Mouse (Mus musculus): ENCODE data around the gene Tas2r105. TPM values are rescaled to one million over a fixed set of nuclear protein-coding genes. Genes with fewer than 3 reads are reported as not detected.

Gene Tas2r105
- polyA plus RNA-seq (2012; rRNA removed) = not detected in 2 replicates

GRCm38 (mm10) chr6:131687395-131687794 is at the start of gene Tas2r105:
Tas2r105 (minus strand) TSS chr6:131687495.

GRCm38 (mm10) chr6:131689963-131690362 is 2.7 kb upstream of the Tas2r105 start, which contains the start of gene Tas2r114:
Tas2r114 (minus strand) TSS chr6:131690063.

DNA sequence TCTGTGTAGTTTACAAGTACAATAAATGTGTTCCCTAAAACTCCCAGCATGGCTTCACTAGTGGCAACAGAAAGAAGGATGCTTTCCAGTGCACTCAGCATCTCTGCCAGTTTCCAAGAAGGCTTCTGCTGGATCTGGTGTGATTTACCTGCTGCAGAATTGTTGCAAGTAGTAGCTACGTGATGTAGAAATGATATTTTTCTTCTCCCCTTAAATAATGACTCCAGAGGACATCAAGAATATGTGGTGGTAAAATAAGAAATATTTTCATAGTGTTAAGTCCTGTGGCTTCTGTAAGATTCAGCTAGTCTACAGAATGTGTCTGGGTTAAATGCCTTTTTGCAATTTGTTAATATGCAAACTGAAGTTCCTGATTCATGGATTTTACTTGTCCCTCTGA is 1.7 kb downstream of the Tas2r105 start, which contains the start of gene Tas2r104:
Gene Tas2r104 (minus strand): TSS at position 101 of the 400 bp plus-strand sequence.

GRCm38 (mm10) chr6:131678786-131679185 is 8.5 kb downstream of the Tas2r105 start, which contains the start of gene Tas2r106:
Tas2r106 (minus strand) TSS chr6:131678886.

DNA sequence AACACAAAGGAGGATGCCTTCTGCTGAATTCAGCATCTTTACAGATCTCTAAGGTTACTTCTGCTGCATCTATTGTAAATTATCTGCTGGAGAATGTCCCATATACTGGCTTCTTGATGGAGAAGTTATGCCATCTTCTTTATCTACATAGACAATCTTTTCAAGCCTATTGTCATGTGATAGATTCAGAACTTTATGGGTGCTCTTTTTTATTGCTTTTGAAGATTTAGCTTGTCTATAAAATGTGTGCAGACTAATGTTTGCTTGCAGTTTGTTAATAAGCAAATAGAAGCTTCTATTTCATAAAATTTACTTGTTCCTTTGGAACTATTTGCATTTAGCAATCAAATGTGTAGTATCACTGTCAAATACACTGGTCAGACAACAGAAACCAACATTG is 27.2 kb downstream of the Tas2r105 start, which contains the start of gene Tas2r107:
Gene Tas2r107 (minus strand): TSS at position 101 of the 400 bp plus-strand sequence.

Other genes with a start within 250 kb of the Tas2r105 start
- not detected in 2 replicates for gene 5430401F13Rik, start 201.1 kb downstream of the Tas2r105 start, polyA plus RNA-seq (2012; rRNA removed)
- gene Gm6619, start 201.1 kb downstream of the Tas2r105 start, polyA plus RNA-seq (2012; rRNA removed) = not detected in 2 replicates
- not detected in 2 replicates for gene Tas2r130, start 56.6 kb downstream of the Tas2r105 start, polyA plus RNA-seq (2012; rRNA removed)
- not detected in 2 replicates for gene Tas2r107, start 27.3 kb downstream of the Tas2r105 start, polyA plus RNA-seq (2012; rRNA removed)
- not detected in 2 replicates for gene Tas2r106, start 8.6 kb downstream of the Tas2r105 start, polyA plus RNA-seq (2012; rRNA removed)
- not detected in 2 replicates for gene Tas2r104, start 1.8 kb downstream of the Tas2r105 start, polyA plus RNA-seq (2012; rRNA removed)
- not detected in 2 replicates for gene Tas2r114, start 2.6 kb upstream of the Tas2r105 start, polyA plus RNA-seq (2012; rRNA removed)

Data from liver, embryonic 14 days (tissue).